Mouse (Mus musculus) CH12.LX (cell line): ENCODE results near the gene E130208F15Rik. TPM values are rescaled to one million over a fixed set of nuclear protein-coding genes. Genes with fewer than 3 reads are reported as not detected.
A peak's percentile ranks its signal among the peaks of the same experiment; 100 is the strongest.

Experiments used
- DNase-seq: peaks from one replicate; pipeline ENCODE4 v3.0.0-alpha.2; 2013; ENCODE audit errors: extremely low read depth
- H3K27ac ChIP-seq: 2 replicates; pipeline ENCODE4 v1.5.1; 2012; ENCODE audit warnings: low read depth, mild to moderate bottlenecking, control low read depth, moderate library complexity; ENCODE audit not compliant: insufficient read depth
- H3K27me3 ChIP-seq: replicated peaks from 2 replicates; pipeline ENCODE3; 2012; ENCODE audit warnings: inconsistent platforms
- H3K36me3 ChIP-seq, 2 experiments: replicated peaks in 1 of 2; 2 replicates each; pipeline versions ENCODE3 to v1.6.1; 2012; ENCODE audit warnings: inconsistent platforms in 1 of 2, low read length in 1 of 2, mild to moderate bottlenecking in 1 of 2, mixed read lengths in 1 of 2, moderate library complexity in 1 of 2; ENCODE audit not compliant: control insufficient read depth in 1 of 2, insufficient read depth in 1 of 2
- H3K4me1 ChIP-seq, 2 experiments: 2 replicates each; pipeline ENCODE4 v1.6.1; 2012; ENCODE audit warnings: inconsistent platforms in 1 of 2, moderate library complexity in 1 of 2; ENCODE audit not compliant: insufficient read depth in 2 of 2, control insufficient read depth in 1 of 2
- H3K4me2 ChIP-seq: 2 replicates; pipeline ENCODE4 v1.6.1; 2012; ENCODE audit warnings: low read depth, mild to moderate bottlenecking, control low read depth; ENCODE audit not compliant: poor library complexity, insufficient read depth, severe bottlenecking
- H3K4me3 ChIP-seq, 3 experiments: fragments of 150-350 bp in 1 of 3; sonication (generic) in 1 of 3; replicated peaks in 1 of 3; 2 replicates each; pipeline versions ENCODE3 to v1.5.1; 2011 to 2012; ENCODE audit warnings: low read depth in 2 of 3, low read length in 2 of 3, mild to moderate bottlenecking in 2 of 3, moderate library complexity in 2 of 3, control low read depth in 1 of 3, improper control_type of control experiment in 1 of 3, inconsistent platforms in 1 of 3, mixed read lengths in 1 of 3; ENCODE audit not compliant: poor library complexity in 1 of 3
- H3K79me2 ChIP-seq: replicated peaks from 2 replicates; pipeline ENCODE4 v1.6.1; 2012; ENCODE audit warnings: mild to moderate bottlenecking, moderate library complexity; ENCODE audit not compliant: control insufficient read depth, poor library complexity, insufficient read depth, severe bottlenecking; ENCODE audit errors: extremely low read depth
- H3K9ac ChIP-seq: 2 replicates; pipeline ENCODE4 v1.6.1; 2012; ENCODE audit warnings: low read depth, mild to moderate bottlenecking, control low read depth, moderate library complexity; ENCODE audit not compliant: insufficient read depth
- H3K9me3 ChIP-seq: replicated peaks from 2 replicates; pipeline ENCODE3; 2012; ENCODE audit warnings: low read length, inconsistent platforms, mixed read lengths
- BHLHE40 ChIP-seq: IDR thresholded peaks from 2 replicates; pipeline ENCODE4 v1.6.1; 2011; ENCODE audit warnings: mild to moderate bottlenecking, low read depth, low read length, improper control_type of control experiment
- CTCF ChIP-seq, 2 experiments: IDR thresholded peaks in 1 of 2; conservative IDR thresholded peaks in 1 of 2; 2 replicates each; pipeline ENCODE4 v1.5.1; 2011 to 2012; ENCODE audit warnings: low read depth in 2 of 2, low read length in 2 of 2, improper control_type of control experiment in 1 of 2, inconsistent platforms in 1 of 2, mild to moderate bottlenecking in 1 of 2, moderate library complexity in 1 of 2
- KAT2A ChIP-seq: IDR thresholded peaks from 2 replicates; pipeline ENCODE4 v1.6.1; 2012; ENCODE audit warnings: low read length, improper control_type of control experiment, inconsistent platforms; ENCODE audit not compliant: insufficient replicate concordance
- RAD21 ChIP-seq: IDR thresholded peaks from 2 replicates; pipeline ENCODE4 v1.6.1; 2011; ENCODE audit warnings: low read depth, mild to moderate bottlenecking, low read length, improper control_type of control experiment, moderate library complexity
- RCOR1 ChIP-seq: conservative IDR thresholded peaks from 2 replicates; pipeline ENCODE4 v1.6.1; 2012; ENCODE audit warnings: low read depth, mild to moderate bottlenecking, inconsistent platforms, low read length, improper control_type of control experiment
- SIN3A ChIP-seq: IDR thresholded peaks from 2 replicates; pipeline ENCODE4 v1.6.1; 2012; ENCODE audit warnings: low read length, improper control_type of control experiment, inconsistent platforms
- SMC3 ChIP-seq: IDR thresholded peaks from 2 replicates; pipeline ENCODE4 v1.6.1; 2011; ENCODE audit warnings: low read depth, low read length, improper control_type of control experiment
- TCF12 ChIP-seq: IDR thresholded peaks from 2 replicates; pipeline ENCODE4 v1.6.1; 2014; ENCODE audit warnings: low read depth, mild to moderate bottlenecking, inconsistent platforms, low read length, improper control_type of control experiment
- USF1 ChIP-seq: IDR thresholded peaks from 2 replicates; pipeline ENCODE4 v1.6.1; 2014; ENCODE audit warnings: low read depth, mild to moderate bottlenecking, inconsistent platforms, low read length, improper control_type of control experiment
- dilution Hi-C: fragments of 300-500 bp; cut with MboI; formaldehyde crosslinking; loops from 2 replicates; pipeline ENCODE4 v1.14.3; 2020; ENCODE audit warnings: low sequenced_read_pairs; ENCODE audit not compliant: extremely low pct_unique_long_range_greater_than_20kb, extremely low pct_ligation_motif_present
- in situ Hi-C: fragments of 300-500 bp; cut with MboI; formaldehyde crosslinking; loops from 3 replicates; pipeline ENCODE4 v1.14.3; 2019; ENCODE audit warnings: low sequenced_read_pairs, low pct_ligation_motif_present, low pct_unique_long_range_greater_than_20kb, mixed read lengths
- polyA plus RNA-seq: library from polyadenylated mRNA; unstranded; fragments of >175 nt; gene quantifications from 2 replicates; pipeline ENCODE4 v1.2.1, GENCODE M21; 2012; ENCODE audit warnings: low read depth; ENCODE audit not compliant: insufficient read length
- total RNA-seq, 2 experiments: library from RNA; depleted of rRNA; stranded (reverse); fragments of 300-350 nt in 1 of 2; fragments of >200 nt in 1 of 2; gene quantifications; 2 replicates each; pipeline ENCODE4 v1.2.3; 2012 to 2014

The E130208F15Rik gene
- total and polyA plus RNA-seq, 3 experiments = 0.70 to 9.7 (median 5.6) TPM

DNA sequence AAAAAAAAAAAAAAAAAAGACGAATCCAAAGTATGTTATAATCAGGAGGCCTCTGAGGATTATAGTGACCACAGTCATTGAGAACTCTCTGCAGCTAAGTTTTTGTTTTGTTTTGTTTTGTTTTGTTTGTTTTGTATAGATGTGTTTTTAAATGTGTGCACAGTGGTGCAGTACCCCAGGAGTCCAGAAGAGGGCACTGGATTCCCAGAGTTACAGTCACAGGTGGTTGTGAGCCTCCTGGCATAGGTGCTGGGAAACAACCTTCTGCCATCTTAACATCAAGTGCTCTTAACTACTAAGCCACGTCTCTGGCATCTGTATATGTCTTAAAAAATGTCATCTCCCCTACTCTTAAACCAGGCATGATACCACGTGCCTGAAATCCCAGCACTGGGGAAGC is 20.6 kb upstream of the E130208F15Rik start:
- H3K27ac ChIP-seq = no peak overlapping the region
- H3K27me3 ChIP-seq = peaks cover 49% of the 10 kb centered on the region
- in situ Hi-C loops (no loop called here), dilution Hi-C loops (no loop called here)
- H3K36me3 ChIP-seq = no peaks in the 10 kb centered on the region
- DNase-seq = peak; percentile 45
- H3K9me3 ChIP-seq = peaks cover 3% of the 10 kb centered on the region
- TF ChIP-seq RAD21 = peak; percentile 52
- peak; percentile 64 to 89 for TF ChIP-seq CTCF (conservative IDR thresholded peaks at IDR 0.05 in 1 of 2, IDR thresholded peaks at IDR 0.05 in 1 of 2; ENCODE audit: low read depth in 2 of 2, low read length in 2 of 2)
- no peak for TF ChIP-seq USF1
- no peak for TF ChIP-seq TCF12
- TF ChIP-seq BHLHE40 = no peak
- TF ChIP-seq SMC3 = peak; percentile 27
- TF ChIP-seq SIN3A = no peak
- TF ChIP-seq, all 38 proteins: peak for 3
- Histone ChIP-seq H3K4me2 (no peak overlapping the region), H3K79me2 (no peaks in the 10 kb centered on the region), H3K9ac (no peak overlapping the region), H3K4me1 (peaks cover 2 to 7% of the 10 kb centered on the region in 2 experiments; a peak in 2 of 4 replicates), H3K4me3 (no peak overlapping the region)

DNA sequence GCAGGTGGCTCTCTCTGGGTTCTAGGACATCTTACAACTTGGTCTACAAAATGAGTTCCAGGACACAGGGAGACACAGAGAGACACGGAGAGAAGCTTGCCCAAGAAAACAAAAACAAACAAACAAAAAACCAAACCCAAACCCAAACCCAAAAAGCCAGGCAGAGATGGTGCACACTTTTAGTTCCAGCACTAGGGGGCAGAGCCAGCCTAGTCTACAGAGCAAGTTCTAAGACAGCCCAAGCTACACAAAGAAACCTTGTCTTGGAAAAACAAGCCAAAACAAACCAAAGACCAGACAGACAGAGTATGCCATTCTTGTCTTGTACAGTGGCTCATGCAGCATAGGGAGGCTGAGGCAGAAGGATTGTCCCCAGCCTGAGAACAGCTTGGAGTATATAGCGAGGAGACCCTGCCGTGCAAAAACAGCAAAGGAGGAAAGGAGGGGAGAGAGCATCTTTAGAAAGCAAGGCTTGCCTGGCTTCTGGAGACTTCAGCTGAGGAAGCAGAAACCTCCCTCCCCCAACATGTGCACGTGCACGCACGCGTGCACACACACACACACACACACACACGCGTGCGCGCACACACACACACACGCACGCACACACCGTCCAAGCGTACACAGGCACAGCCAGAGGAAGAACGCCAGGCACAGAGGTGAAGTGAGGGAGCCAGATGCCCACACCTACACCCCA is 15.3 kb upstream of the E130208F15Rik start:
- DNase-seq = no peak
- no peak overlapping the region for H3K4me2 ChIP-seq
- H3K9me3 ChIP-seq = peaks cover under 1% of the 10 kb centered on the region
- peaks cover 3 to 13% of the 10 kb centered on the region in 2 experiments for H3K36me3 ChIP-seq
- H3K27me3 ChIP-seq = peaks cover 31% of the 10 kb centered on the region
- in situ Hi-C loops = no loop called here
- TF ChIP-seq BHLHE40 (peak; percentile 69), KAT2A (no peak), RCOR1 (no peak), SMC3 (peak; percentile 56), CTCF (conservative IDR thresholded peaks at IDR 0.05 in 1 of 2, IDR thresholded peaks at IDR 0.05 in 1 of 2; ENCODE audit: low read depth in 2 of 2, low read length in 2 of 2) (peak in 1 of 2 experiments; percentile 80; a peak in 2 of 4 replicates), RAD21 (peak; percentile 76)
- TF ChIP-seq, all 38 proteins: peak for 4
- Histone ChIP-seq H3K79me2 (peaks cover 6% of the 10 kb centered on the region), H3K9ac (no peak overlapping the region), H3K4me1 (peaks cover 11 to 29% of the 10 kb centered on the region in 2 experiments), H3K27ac (no peak overlapping the region), H3K4me3 (no peak overlapping the region)
- dilution Hi-C loops = no loop called here
